Mouse (Mus musculus): ENCODE results near the gene Focad.

Gene Focad

GRCm38 (mm10) chr4:88344468-88344867 lies 250.0 kb downstream of the Focad start:
- CTCF ChIA-PET = interaction anchor here in 3 of 4 experiments (0.5 to 0.7 kb wide), 3 partner anchors 25 to 646 kb away, joined by 3 to 4 read pairs (median 3); no protein-coding TSS in a partner anchor
- POLR2A ChIA-PET = no interaction called here

- ChIA-PET POLR2A (no interaction called here), CTCF (no interaction called here)
Measured at GRCm38 (mm10) chr4:88345065-88345464, 250.6 kb downstream of the Focad start.

- POLR2A ChIA-PET = no interaction called here
- CTCF ChIA-PET = no interaction called here
Measured at GRCm38 (mm10) chr4:88345938-88346337, 251.5 kb downstream of the Focad start.

DNA sequence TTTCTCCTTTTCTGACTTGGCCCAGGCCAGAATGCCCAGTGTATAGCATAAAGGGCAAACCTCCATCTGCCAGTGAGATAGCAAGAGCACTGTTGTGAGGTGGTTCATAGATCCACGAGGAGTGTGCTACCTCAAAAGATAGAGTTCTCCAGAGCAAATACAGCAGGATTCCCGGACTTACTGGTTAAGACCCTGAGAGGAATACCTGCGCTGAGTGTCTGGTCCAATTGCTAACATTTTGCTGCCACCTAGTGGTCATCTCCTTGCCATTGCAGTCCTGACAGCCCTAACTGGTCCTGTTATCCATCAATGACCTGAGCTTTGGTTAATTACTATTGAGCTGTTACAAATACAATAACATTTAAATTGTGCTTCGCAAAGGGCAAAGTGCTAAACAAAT lies 256.5 kb downstream of the Focad start:
- CTCF ChIA-PET = interaction anchor here (0.6 to 1.5 kb wide), 12 partner anchors 18 to 983 kb away, joined by 3 to 13 read pairs (median 4); partner anchors contain the start of gene Mllt3 (in 2 of the 4)

GRCm38 (mm10) chr4:88356652-88357051 lies 262.2 kb downstream of the Focad start:
- ChIA-PET POLR2A (interaction anchor here in 2 of 4 experiments (0.9 to 1.2 kb wide), 4 partner anchors 10 to 323 kb away, joined by 3 to 6 read pairs (median 3); partner anchors contain the start of genes Focad (in 1 of the 2) and Mllt3 (in 1 of the 2)), CTCF (interaction anchor here in 1 of 4 experiments (0.6 to 0.7 kb wide), 2 partner anchors 280 to 607 kb away, joined by 3 to 4 read pairs; no protein-coding TSS in a partner anchor)

More for the DNA sequence above, 256.5 kb downstream of the Focad start:
- POLR2A ChIA-PET = no interaction called here

DNA sequence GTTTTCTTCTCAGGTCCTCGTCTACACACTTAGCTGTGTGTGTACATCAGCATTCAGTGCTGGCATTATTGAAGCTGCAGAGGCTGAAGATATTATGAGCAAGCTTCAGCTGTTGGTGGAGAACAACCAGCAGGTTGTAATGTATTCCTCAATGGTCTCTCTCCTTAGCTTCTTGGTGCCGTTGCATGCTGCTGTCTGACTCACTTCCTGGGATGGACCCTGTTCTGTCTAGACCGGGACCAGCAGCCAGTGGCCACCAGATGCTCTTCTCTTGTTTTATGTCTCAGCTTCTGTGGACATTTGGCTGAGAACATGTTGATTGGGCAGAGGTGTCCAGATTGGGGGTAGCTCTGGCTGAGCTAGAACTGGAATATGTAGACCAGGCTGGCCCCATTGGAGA lies 263.0 kb downstream of the Focad start:
- ChIA-PET CTCF (interaction anchor here in 1 of 4 experiments (0.6 to 0.7 kb wide), 2 partner anchors 280 to 607 kb away, joined by 3 to 4 read pairs; no protein-coding TSS in a partner anchor), POLR2A (interaction anchor here in 2 of 4 experiments (0.9 to 1.0 kb wide), 3 partner anchors 10 to 263 kb away, joined by 3 to 6 read pairs (median 3); partner anchors contain the start of gene Focad (in 1 of the 2))

- ChIA-PET POLR2A (interaction anchor here in 1 of 4 experiments (0.8 to 1.5 kb wide), 2 partner anchors 10 to 24 kb away, joined by 3 to 4 read pairs; no protein-coding TSS in a partner anchor), CTCF (interaction anchor here in 1 of 4 experiments (0.7 kb wide), 1 partner anchor 26 kb away, joined by 4 read pairs; no protein-coding TSS in a partner anchor)
Measured at GRCm38 (mm10) chr4:88369951-88370350, 275.5 kb downstream of the Focad start.

DNA sequence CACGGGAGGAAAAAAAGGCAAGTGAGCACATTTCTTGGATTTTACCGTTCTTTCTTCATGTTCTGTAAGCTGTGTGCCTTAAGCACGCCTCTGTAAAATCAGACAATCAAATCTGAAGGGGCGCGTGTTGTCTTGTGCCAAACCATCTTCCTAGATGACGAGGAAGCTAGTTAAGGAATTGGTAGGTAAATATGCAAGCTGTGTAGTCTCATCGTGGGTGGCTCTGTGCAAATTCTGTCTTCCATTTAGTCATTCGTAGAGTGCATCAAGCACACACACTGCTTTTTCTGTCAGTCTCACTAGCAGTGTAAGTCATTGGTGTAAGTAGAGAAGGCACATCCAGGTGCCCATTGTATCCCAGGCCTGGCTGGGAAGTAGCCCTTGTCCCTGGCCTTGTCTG lies 276.4 kb downstream of the Focad start:
- POLR2A ChIA-PET = no interaction called here
- CTCF ChIA-PET = no interaction called here

DNA sequence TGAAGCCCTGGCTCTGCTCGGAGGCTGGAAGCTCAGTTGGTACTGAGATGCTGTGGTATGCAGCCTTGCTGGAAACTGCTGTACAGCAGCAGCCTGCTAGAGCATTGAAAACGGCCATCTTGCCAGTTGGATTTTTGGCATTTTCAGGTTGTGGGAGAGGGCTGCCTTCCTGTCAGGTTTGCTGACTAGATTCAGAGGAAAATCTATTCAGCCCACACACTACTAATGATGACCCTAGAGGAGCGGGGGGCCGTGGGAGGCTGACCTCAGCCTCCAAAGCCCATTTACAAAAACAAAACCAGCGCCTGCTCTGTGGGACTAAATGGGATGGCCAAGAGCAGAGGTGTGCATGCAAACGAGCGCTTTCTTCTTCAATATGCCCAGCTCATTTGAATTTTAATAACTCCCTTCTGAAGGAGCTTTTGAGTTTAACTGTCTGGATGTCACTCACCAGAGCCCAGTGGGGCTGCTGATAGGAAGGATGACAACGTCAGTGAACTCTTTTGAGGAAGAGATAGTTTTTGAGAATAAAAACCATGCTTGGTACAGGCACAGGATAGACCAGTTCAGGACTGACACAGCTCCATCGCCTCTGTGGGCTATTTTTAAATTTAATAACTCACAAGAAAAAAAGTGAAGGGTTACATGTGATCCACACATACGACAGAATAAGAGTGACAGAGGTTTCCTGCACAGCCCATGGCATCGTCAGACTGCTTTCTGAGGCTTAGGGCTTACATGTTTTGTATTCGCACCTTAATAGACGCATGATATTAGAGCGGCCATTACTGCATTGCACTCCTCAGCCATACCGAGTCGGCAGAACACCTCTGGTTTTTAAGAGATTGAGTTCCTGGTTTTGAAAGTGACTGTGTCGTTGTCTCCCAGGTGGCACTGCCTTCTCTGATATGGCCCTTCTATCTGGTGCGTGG lies 278.1 kb downstream of the Focad start:
- ChIA-PET POLR2A (interaction anchor here in 3 of 4 experiments (0.6 to 1.3 kb wide), 3 partner anchors 25 to 601 kb away, joined by 3 to 7 read pairs (median 4); no protein-coding TSS in a partner anchor), CTCF (interaction anchor here in 2 of 4 experiments (0.5 kb wide), 2 partner anchors 171 to 194 kb away, joined by 4 to 7 read pairs; no protein-coding TSS in a partner anchor)

DNA sequence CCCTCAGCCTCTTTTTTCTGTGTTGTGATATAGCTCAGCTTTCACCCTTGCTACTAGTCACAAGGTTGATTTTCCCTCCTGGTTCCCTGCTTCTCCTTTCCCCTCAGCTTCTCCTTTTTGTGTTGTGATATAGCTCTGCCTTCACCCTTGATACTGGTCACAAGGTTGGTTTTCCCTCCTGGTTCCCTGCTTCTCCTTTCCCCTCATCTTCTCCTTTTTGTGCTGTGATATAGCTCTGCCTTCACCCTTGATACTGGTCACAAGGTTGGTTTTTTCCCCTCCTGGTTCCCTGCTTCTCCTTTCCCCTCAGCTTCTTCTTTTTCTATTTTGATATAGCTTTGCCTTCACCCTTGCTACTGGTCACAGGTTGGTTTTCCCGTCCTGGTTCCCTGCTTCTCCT lies 295.6 kb downstream of the Focad start:
- ChIA-PET POLR2A (interaction anchor here in 1 of 4 experiments (0.8 kb wide), 1 partner anchor 9 kb away, joined by 3 read pairs; no protein-coding TSS in a partner anchor), CTCF (no interaction called here)

- ChIA-PET POLR2A (interaction anchor here in 1 of 4 experiments (0.6 to 0.8 kb wide), 2 partner anchors 8 to 38 kb away, joined by 3 read pairs; no protein-coding TSS in a partner anchor), CTCF (interaction anchor here in 1 of 4 experiments (0.6 kb wide), 1 partner anchor 37 kb away, joined by 3 read pairs; no protein-coding TSS in a partner anchor)
Measured at GRCm38 (mm10) chr4:88390596-88390995, 296.2 kb downstream of the Focad start.

DNA sequence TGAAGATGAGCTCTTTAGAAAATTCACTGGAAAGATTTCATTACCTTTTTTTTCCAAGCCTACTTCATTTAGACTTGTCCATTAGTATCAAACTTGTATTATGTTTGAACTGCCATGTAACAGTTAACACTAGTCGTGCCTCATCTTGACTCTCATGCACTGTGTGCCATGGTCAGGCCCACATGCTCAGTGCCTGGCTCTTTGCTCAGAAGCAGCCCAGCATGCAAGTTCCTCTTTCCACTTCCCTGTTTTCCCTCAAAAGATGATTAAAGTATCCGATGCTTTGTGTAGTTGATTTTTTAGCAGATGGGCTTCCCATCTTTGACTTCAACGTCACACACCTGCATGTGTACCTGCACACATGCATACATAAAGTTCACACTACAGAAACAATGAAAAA lies 301.3 kb downstream of the Focad start:
- CTCF ChIA-PET = interaction anchor here in 1 of 4 experiments (0.6 kb wide), 1 partner anchor 1394 kb away, joined by 3 read pairs; no protein-coding TSS in a partner anchor
- POLR2A ChIA-PET = no interaction called here

GRCm38 (mm10) chr4:88396995-88397521 lies 302.6 kb downstream of the Focad start:
- CTCF ChIA-PET = no interaction called here
- POLR2A ChIA-PET = no interaction called here

GRCm38 (mm10) chr4:88400302-88400991 lies 306.0 kb downstream of the Focad start:
- ChIA-PET CTCF (no interaction called here), POLR2A (no interaction called here)

- CTCF ChIA-PET = no interaction called here
Measured at GRCm38 (mm10) chr4:88400992-88401313, 306.5 kb downstream of the Focad start.

GRCm38 (mm10) chr4:88402884-88403283 lies 308.5 kb downstream of the Focad start:
- POLR2A ChIA-PET = no interaction called here
- CTCF ChIA-PET = no interaction called here

More at GRCm38 (mm10) chr4:88400992-88401313, 306.5 kb downstream of the Focad start:
- POLR2A ChIA-PET = no interaction called here

DNA sequence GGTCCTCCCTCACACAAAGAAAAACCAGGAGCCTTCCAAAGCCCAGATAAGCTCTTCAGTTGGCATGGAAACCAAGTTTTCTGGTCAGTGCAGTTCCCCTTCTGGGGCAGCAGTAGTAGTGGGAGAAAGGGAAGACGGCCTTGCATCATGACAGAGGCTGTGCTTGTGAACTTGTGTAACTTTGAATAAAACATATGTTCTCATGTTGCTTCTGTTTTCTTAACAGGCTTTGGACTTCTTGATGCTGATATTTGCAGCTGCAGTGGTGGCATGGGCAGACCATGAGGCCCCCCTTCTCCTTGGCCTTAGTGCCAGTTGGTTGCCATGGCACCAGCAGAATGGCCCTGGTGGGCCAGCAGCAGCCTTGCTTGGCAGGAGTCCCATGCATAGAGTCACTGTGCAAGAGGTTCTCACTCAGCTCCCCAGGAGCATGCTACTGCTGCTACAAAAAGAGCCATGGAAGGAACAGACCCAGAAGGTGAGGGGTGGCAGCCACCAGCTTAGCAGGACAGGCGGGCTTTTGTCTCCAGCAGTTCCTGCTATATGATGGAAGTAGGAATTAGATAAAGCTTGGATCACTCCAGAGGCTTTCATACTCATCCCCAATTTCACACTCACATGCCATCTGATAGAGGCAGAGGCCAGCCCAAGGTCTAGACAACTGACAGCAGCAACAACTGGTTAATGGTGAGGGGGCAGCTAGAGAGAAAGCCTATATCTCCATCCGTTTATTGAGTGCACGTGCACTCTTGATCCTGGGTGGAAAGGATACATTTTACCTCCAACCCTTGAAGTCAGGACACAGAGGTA lies 312.7 kb downstream of the Focad start:
- POLR2A ChIA-PET = no interaction called here
- CTCF ChIA-PET = no interaction called here

GRCm38 (mm10) chr4:88409279-88409678 lies 314.9 kb downstream of the Focad start:
- CTCF ChIA-PET = no interaction called here
- POLR2A ChIA-PET = no interaction called here

DNA sequence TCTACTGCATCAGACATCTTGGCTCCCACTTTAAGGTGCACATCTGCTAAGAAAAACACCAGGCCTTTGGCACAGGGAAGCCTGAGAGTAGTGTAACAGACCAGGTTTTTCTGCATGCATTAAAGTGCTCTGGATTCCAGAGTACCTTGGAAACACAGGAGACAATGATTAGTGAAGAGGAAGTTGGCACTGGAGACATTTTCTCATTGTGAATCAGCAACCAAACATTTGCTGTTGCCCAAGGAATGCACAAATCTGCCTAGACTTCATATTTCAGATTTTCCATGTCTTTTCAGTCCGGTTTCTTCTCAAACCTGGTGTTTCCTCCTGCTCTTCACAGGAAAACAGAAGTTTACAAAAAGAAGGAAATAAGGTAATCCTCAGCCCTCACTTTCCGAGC lies 317.9 kb downstream of the Focad start:
- ChIA-PET CTCF (no interaction called here), POLR2A (no interaction called here)

Measured in embryonic stem cell, embryonic (primary cell).